Mouse (Mus musculus) embryonic facial prominence, embryonic 14.5 days (tissue): ENCODE data around the gene Cdc25a. TPM values are rescaled to one million over a fixed set of nuclear protein-coding genes. Genes with fewer than 3 reads are reported as not detected.

ENCODE experiments used
- ATAC-seq: fragments of 200-750 bp; cut with Nextera tagmentation; 2 replicates; pipeline ENCODE4 v1.8.0; 2017; ENCODE audit warnings: low read depth, moderate number of reproducible peaks, moderate TSS enrichment
- DNase-seq: peaks from one replicate; pipeline ENCODE4 v3.0.0-alpha.2; 2015; ENCODE audit warnings: low spot score
- H3K27ac ChIP-seq: fragments of 300-500 bp; sonication (generic); replicated peaks from 2 replicates; pipeline ENCODE4 v1.5.1; 2014; ENCODE audit warnings: low read depth, mild to moderate bottlenecking, low read length, moderate library complexity
- H3K27me3 ChIP-seq: fragments of 300-500 bp; sonication (generic); replicated peaks from 2 replicates; pipeline ENCODE4 v1.6.1; 2014; ENCODE audit warnings: low read length; ENCODE audit not compliant: control insufficient read depth, insufficient read depth
- H3K36me3 ChIP-seq: fragments of 300-500 bp; sonication (generic); 2 replicates; pipeline ENCODE4 v1.6.1; 2014; ENCODE audit warnings: low read length, mixed read lengths; ENCODE audit not compliant: control insufficient read depth, insufficient read depth
- H3K4me1 ChIP-seq: fragments of 300-500 bp; sonication (generic); 2 replicates; pipeline ENCODE4 v1.6.1; 2014; ENCODE audit warnings: antibody characterized with exemption, low read length; ENCODE audit not compliant: control insufficient read depth, insufficient read depth
- H3K4me2 ChIP-seq: fragments of 300-500 bp; sonication (generic); 2 replicates; pipeline ENCODE4 v1.6.1; 2014; ENCODE audit warnings: low read depth, mild to moderate bottlenecking, low read length, moderate library complexity, mixed read lengths
- H3K4me3 ChIP-seq: fragments of 300-500 bp; sonication (generic); 2 replicates; pipeline ENCODE4 v1.5.1; 2014; ENCODE audit warnings: low read depth, mild to moderate bottlenecking, low read length
- H3K9ac ChIP-seq: fragments of 300-500 bp; sonication (generic); 2 replicates; pipeline ENCODE4 v1.6.1; 2014; ENCODE audit warnings: low read depth, mild to moderate bottlenecking, low read length, moderate library complexity, mixed read lengths
- H3K9me3 ChIP-seq: fragments of 300-500 bp; sonication (generic); 2 replicates; pipeline ENCODE4 v1.6.1; 2016; ENCODE audit warnings: low read length; ENCODE audit not compliant: control insufficient read depth
- WGBS: fragments of 180-500 bp; shearing (Covaris S2); extraction: QIAGEN DNeasy Blood & Tissue Kit; methylation state at CpG from one replicate; pipeline ENCODE4 v1.1.7; 2014; 5-methylcytosine and 5-hydroxymethylcytosine counted together
- polyA plus RNA-seq: library from polyadenylated mRNA; unstranded; fragments of >200 nt; fragmentation: Nextera tagmentation; extraction: Ambion mirVana; gene quantifications from 2 replicates; pipeline ENCODE4 v1.2.1, GENCODE M21; 2014

Gene Cdc25a
- polyA plus RNA-seq, result 24.5 and 28.4 TPM in 2 replicates

- H3K27ac ChIP-seq, result peak within 1 kb of the TSS; percentile 93
Observed at GRCm38 (mm10) chr9:109874797-109875691, at the start of gene Cdc25a. TSS of gene Cdc25a (plus strand) at chr9:109875579.

DNA sequence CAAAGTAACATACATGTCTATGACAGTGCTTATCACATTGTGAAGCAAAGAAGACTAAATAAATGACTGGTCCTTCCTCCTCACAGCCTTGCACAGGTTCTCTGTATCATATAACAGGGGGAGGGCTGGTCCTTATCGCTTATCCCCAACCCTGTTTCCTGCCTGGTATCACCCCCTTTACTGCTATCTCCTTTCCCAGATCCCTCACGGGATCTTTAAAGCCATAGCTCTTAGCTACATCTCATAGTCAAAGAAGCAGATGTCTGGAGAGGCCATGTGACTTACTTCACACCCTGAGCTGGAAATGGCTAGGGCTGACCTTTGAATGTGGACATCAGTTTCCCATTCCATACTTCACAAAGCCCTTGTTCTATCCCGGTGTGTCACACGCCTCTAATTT lies 49.6 kb upstream of the Cdc25a start:
- H3K4me1 ChIP-seq, result no peaks in the 10 kb centered on the region

More at GRCm38 (mm10) chr9:109874797-109875691, at the start of gene Cdc25a:
- peak; percentile 100 for DNase-seq
- H3K27me3 ChIP-seq, result no peaks in the 10 kb centered on the region
- peak; percentile 95 for ATAC-seq
- H3K4me3 ChIP-seq, result peak within 1 kb of the TSS; percentile 98
- peak within 1 kb of the TSS; percentile 89 for H3K4me2 ChIP-seq
- peak within 1 kb of the TSS; percentile 97 for H3K9ac ChIP-seq
- H3K4me1 ChIP-seq, result no peaks in the 10 kb centered on the region; the same call in 1 of the 2 replicates
- 8% methylated on average over 32 of the region's 33 CpGs for WGBS
- H3K36me3 ChIP-seq, result peaks cover 28% of the 10 kb centered on the region
- no peaks in the 10 kb centered on the region for H3K9me3 ChIP-seq

GRCm38 (mm10) chr9:109826181-109826580 lies 49.2 kb upstream of the Cdc25a start:
- no peaks in the 10 kb centered on the region for H3K27me3 ChIP-seq
- 73% methylated on average over 5 of the region's 5 CpGs for WGBS
- H3K36me3 ChIP-seq, result no peaks in the 10 kb centered on the region

More for the DNA sequence above, 49.6 kb upstream of the Cdc25a start:
- no peak overlapping the region for H3K9ac ChIP-seq
- no peaks in the 10 kb centered on the region for H3K27me3 ChIP-seq
- H3K4me3 ChIP-seq, result no peak overlapping the region
- no peak overlapping the region for H3K4me2 ChIP-seq
- ATAC-seq, result no peak
- no peak for DNase-seq
- H3K36me3 ChIP-seq, result no peaks in the 10 kb centered on the region
- no peak overlapping the region for H3K27ac ChIP-seq
- WGBS, result 64% methylated on average over 4 of the region's 4 CpGs
- no peaks in the 10 kb centered on the region for H3K9me3 ChIP-seq

GRCm38 (mm10) chr9:109832391-109833087 lies 42.8 kb upstream of the Cdc25a start, which contains the start of gene Nme6:
TSS of gene Nme6 (plus strand) at chr9:109832749.
- ATAC-seq (peak; percentile 98), DNase-seq (peak; percentile 90)
- Histone ChIP-seq H3K9me3 (no peaks in the 10 kb centered on the region), H3K4me3 (peak within 1 kb of the TSS; percentile 66), H3K4me2 (peak within 1 kb of the TSS; percentile 95), H3K9ac (peak within 1 kb of the TSS; percentile 72), H3K4me1 (peaks cover 3% of the 10 kb centered on the region; the same call in 1 of the 2 replicates), H3K27ac (peak within 1 kb of the TSS; percentile 87), H3K27me3 (no peaks in the 10 kb centered on the region), H3K36me3 (peaks cover 26% of the 10 kb centered on the region)
- under 1% methylated on average over 32 of the region's 32 CpGs for WGBS

More at GRCm38 (mm10) chr9:109826181-109826580, 49.2 kb upstream of the Cdc25a start:
- Histone ChIP-seq H3K4me3 (no peak overlapping the region), H3K27ac (no peak overlapping the region), H3K4me2 (no peak overlapping the region), H3K9me3 (no peaks in the 10 kb centered on the region), H3K9ac (no peak overlapping the region), H3K4me1 (no peaks in the 10 kb centered on the region)
- DNase-seq (no peak), ATAC-seq (no peak)

DNA sequence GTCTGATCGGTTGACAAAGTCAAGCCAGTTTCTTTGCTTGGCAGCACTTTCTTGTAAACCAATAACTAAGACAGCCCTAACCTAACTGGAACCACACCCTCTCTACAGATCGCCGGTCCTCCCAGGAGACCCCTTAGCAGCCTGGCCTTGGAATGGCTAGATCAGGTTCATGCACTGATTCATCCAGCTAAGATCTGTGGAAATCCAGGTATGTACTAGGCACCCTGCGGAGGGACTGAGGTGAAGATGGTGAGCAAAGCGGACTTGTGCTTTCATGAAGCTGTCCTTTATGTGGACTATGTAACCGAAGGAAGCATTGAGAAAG lies 42.3 kb upstream of the Cdc25a start:
- DNase-seq, result no peak
- peaks cover 3% of the 10 kb centered on the region; the same call in 1 of the 2 replicates for H3K4me1 ChIP-seq
- H3K4me3 ChIP-seq, result peak overlapping the region; percentile 66
- ATAC-seq, result peak; percentile 45; the same call in 1 of the 2 replicates
- H3K9me3 ChIP-seq, result no peaks in the 10 kb centered on the region
- H3K4me2 ChIP-seq, result peak overlapping the region; percentile 95
- H3K36me3 ChIP-seq, result peaks cover 28% of the 10 kb centered on the region
- 6% methylated on average over 6 of the region's 6 CpGs for WGBS
- no peaks in the 10 kb centered on the region for H3K27me3 ChIP-seq
- H3K27ac ChIP-seq, result peak overlapping the region; percentile 87; the same call in 1 of the 2 replicates
- peak overlapping the region; percentile 72 for H3K9ac ChIP-seq

DNA sequence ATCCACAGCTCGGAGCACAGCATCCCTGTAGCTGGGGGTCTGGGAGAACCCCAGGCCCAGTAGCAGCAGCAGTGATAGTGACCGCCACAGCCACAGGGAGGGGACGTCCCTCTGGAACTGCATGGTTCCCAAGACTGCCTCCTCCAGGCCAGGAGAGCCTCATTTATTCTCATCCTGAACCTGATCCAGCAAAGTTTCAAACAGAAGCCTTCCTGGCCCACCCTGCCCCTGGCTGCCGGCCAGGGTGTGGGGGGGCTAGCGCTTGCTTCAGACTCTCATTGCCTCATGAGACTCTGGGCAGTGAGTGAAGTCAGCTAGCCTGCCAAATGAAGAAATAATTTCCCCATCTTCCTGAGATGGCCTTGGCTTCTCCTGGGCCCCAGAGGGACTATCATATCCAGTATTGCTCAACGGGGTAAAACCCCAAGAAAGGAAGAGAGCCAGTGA lies 26.0 kb upstream of the Cdc25a start, which contains the start of gene Camp:
TSS of gene Camp (minus strand) at position 306 of the 447 bp plus-strand sequence.
- ATAC-seq (peak; percentile 74; the same call in 1 of the 2 replicates), DNase-seq (peak; percentile 75)
- 39% methylated on average over 6 of the region's 6 CpGs for WGBS

GRCm38 (mm10) chr9:109850099-109850498 lies 25.3 kb upstream of the Cdc25a start:
- Histone ChIP-seq H3K4me2 (no peak overlapping the region), H3K9me3 (no peaks in the 10 kb centered on the region), H3K36me3 (no peaks in the 10 kb centered on the region), H3K27ac (no peak overlapping the region), H3K9ac (no peak overlapping the region), H3K4me3 (no peak overlapping the region), H3K4me1 (peaks cover 3% of the 10 kb centered on the region; the same call in 1 of the 2 replicates), H3K27me3 (no peaks in the 10 kb centered on the region)
- ATAC-seq (no peak), DNase-seq (no peak)
- 82% methylated on average over 5 of the region's 5 CpGs for WGBS

More for the DNA sequence above, 26.0 kb upstream of the Cdc25a start, which contains the start of gene Camp:
- Histone ChIP-seq H3K27me3 (no peaks in the 10 kb centered on the region), H3K9ac (no peak within 1 kb of the TSS), H3K4me1 (peaks cover 3% of the 10 kb centered on the region; the same call in 1 of the 2 replicates), H3K9me3 (no peaks in the 10 kb centered on the region), H3K4me3 (no peak within 1 kb of the TSS), H3K27ac (no peak within 1 kb of the TSS), H3K36me3 (peaks cover 1% of the 10 kb centered on the region; the same call in 1 of the 2 replicates), H3K4me2 (no peak within 1 kb of the TSS)

- no peaks in the 10 kb centered on the region for H3K4me1 ChIP-seq
- no peak for ATAC-seq
- DNase-seq, result no peak
- no peak overlapping the region for H3K27ac ChIP-seq
- H3K9me3 ChIP-seq, result no peaks in the 10 kb centered on the region
- H3K9ac ChIP-seq, result no peak overlapping the region
- no peaks in the 10 kb centered on the region for H3K36me3 ChIP-seq
- H3K27me3 ChIP-seq, result no peaks in the 10 kb centered on the region
- no peak overlapping the region for H3K4me2 ChIP-seq
- WGBS, result 87% methylated on average over 2 of the region's 2 CpGs
- no peak overlapping the region for H3K4me3 ChIP-seq
Observed at GRCm38 (mm10) chr9:109854341-109854740, 21.0 kb upstream of the Cdc25a start.
